Mouse (Mus musculus) left cerebral cortex, adult 8-10 months (tissue): ENCODE data around the gene Slc25a30. TPM values are rescaled to one million over a fixed set of nuclear protein-coding genes. Genes with fewer than 3 reads are reported as not detected.
"Not testable (repeated sequence)": the region's sequence is repeated elsewhere in the genome, so short reads cannot be mapped to it uniquely, and the experiment has no call there.

Source experiments
- DNase-seq, 2 experiments: peaks; one replicate each; pipeline ENCODE4 v3.0.0; 2022; ENCODE audit warnings: low spot score in 2 of 2
- total RNA-seq, 4 experiments: library from RNA; stranded (reverse); gene quantifications; 2 replicates each; pipeline ENCODE4 v1.2.4; 2022

Gene Slc25a30
- total RNA-seq = 10 to 100 TPM; 10.4 to 15.2 (median 13.0) TPM

DNA sequence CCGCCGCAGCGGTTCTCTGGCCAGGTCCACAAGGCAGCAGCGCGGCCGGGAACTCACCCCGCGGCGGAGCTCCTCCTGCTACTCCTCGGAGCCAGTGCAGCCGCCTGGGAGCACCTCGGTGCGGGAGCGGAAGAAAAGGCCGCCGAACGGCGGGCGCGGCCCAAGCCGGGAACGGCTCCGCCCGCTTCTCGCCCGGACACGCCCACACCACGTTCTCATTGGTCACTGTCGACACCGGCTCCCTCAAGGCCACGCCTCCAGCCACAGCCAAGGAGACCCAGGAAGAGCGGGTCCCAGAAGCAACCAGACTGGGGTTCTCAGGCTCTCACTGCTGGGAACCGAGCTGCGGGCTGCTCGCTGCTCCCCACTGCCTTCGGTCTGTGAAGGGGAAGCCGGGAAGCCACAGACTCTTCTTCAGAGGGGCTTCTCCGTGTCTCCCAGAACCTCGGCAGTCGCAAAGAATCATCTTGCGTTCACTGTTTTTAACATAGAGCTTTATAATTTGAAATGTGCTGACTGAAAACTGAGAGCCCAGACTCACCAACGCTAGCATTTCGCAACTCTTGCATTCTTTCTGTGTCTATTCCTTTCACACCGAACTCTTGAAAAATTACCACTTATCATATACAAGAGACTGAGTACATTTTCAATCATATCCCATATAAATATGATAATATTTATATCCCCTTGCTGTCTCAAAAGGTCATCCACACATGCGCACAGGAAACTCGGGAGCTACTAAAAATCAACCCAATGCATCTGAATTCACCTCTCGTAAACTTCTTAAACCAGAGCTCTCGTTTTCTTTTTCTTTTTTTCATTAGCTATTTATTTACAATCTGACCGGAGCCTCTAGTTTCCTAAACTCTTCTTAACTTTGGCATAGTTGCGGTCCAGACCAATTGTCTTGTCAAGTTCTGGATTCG, at the start of gene Slc25a30:
Gene Slc25a30 (minus strand): TSS at position 170 of the 926 bp plus-strand sequence.
- DNase-seq = peak; percentile 90 to 95

GRCm38 (mm10) chr14:75836579-75836978, 49.7 kb upstream of the Slc25a30 start:
- no peak for DNase-seq

DNA sequence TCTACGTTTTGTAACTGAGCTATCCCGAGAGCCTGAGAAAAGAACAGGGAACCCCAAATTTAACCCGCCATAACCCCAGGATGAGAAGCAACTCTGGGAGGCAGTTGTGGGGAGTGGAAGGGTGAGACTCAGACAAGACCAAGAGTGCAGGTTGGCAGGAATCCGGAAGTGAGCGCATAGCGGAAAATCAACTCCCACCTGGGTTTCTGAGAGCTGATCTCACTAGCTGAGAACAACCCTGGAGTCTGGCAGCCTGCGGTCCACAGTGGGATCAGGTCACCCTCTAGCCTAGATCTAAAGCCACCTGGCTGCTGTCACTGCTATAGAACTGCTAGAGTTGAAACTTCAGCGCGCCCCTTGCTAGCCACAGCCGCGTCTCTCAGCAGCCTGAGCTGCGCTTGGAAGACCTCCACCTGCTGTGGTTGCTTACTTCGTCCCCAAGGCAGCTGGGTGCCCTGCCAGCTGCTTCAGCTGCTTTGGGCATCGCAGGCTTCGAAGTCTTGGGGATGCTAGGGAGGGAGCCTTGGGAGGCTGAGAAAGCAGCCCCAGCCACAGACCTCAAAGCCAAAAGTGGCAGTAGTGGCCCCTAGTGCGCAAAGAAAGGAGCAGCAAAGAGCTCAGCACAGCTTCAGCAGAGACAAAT, 48.0 kb upstream of the Slc25a30 start:
- DNase-seq = no peak

- DNase-seq = peak in 1 of 2 experiments; percentile 58
These were observed 47.5 kb upstream of the Slc25a30 start for GRCm38 (mm10) chr14:75834251-75834738.

DNA sequence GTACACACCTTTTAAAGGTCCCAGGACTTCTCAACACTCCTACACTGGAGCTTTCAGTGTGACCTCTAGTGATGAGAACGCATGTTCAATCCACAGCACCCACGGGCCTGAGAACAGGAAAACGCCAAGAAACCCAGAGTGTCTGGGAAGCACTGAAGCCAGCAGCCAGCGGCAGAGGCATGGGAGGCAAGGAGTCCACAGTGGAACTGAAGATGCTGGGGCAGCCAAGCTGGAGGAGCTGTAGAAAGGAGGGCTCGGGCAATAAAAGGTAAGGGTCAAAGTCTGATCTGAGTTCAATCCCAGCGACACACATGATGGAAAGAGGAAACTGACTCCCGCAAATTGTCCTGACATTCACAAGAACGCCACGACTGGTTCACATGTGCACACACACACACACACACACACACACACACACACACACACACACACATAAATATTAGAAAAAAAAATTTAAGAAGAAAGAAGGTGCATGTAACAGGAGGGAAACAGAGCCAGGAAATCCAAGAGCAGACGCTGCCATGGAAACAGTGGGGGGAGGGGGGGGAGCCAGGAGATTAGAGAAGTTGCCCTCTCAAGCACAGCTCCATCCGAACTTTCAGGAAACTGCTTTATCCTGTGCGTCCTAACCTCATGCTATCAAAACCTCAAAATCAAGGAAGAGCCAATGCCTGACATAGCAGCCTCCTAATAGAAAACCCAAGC, 46.9 kb upstream of the Slc25a30 start:
- no peak for DNase-seq

DNA sequence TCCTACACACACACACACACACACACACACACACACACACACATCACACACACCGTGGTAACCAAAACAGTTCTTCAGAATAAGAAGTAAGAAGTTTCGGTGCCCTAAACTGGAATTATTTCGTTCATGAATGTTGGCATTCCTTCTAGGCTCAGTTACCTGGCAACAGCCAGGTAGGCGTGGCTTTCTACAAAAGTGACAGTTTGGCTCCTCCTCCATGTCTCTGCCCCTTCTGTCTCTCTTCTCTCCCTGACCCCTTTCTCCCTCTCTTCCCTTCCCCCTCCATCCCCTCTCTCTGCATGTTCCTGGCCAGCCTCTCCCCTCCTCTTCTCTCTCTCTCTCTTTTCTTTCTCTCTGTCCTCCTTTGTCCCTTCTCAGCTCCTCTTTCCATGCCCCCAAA, 46.1 kb upstream of the Slc25a30 start:
- no peak for DNase-seq

- no peak for DNase-seq
These were observed 45.2 kb upstream of the Slc25a30 start for GRCm38 (mm10) chr14:75832031-75832430.

GRCm38 (mm10) chr14:75829817-75830216, 43.0 kb upstream of the Slc25a30 start:
- not testable (repeated sequence) for DNase-seq

- DNase-seq = peak; percentile 78 to 82
These were observed 42.3 kb upstream of the Slc25a30 start for GRCm38 (mm10) chr14:75828866-75829806.

- no peak for DNase-seq
These were observed 41.4 kb upstream of the Slc25a30 start for GRCm38 (mm10) chr14:75828221-75828620.

DNA sequence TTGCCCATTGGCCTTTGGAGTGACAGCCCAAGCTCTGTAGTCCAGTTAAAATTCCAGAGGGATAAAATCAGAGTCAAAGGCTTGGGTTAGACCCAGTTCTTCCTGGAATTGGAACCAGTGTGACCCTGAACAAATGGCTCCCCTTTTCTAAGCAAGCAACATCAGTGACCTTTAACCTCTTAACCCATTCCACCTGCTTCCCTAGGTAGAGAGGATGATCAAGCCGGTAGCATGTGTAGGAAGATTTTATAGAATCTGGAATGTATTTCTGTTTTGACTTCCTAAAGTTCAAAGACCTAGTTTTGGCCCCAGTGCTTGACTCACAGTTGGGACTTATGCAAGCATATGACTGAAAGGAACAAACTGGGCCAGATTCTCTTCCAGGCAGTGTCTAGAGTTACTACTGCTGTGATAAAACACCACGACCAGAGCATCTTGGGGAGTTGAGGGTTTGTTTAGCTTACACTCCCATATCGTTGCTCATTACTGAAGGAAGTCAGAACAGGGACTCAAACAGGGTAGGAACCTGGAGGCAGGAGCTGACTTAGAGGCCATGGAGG, 40.1 kb upstream of the Slc25a30 start:
- DNase-seq = no peak

DNA sequence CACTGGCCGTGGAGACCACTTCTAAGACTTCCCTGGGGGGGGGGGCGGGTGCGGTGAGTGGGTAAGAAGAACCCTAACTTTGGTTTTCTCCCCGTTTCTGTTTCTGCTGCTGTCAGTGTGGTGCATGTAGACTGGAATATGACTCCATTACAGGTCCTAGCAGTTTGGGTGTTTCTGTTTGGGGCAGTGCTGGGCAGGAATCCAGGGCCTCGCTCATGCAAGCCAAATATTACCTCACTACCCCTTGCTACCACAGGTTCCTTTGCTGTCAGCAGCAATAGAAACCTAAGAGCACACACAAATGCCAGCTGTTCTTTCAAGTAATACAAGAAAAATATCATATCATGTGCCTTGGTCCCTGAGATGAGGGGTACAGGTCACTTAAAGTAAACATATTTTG, 33.2 kb upstream of the Slc25a30 start:
- DNase-seq = no peak

DNA sequence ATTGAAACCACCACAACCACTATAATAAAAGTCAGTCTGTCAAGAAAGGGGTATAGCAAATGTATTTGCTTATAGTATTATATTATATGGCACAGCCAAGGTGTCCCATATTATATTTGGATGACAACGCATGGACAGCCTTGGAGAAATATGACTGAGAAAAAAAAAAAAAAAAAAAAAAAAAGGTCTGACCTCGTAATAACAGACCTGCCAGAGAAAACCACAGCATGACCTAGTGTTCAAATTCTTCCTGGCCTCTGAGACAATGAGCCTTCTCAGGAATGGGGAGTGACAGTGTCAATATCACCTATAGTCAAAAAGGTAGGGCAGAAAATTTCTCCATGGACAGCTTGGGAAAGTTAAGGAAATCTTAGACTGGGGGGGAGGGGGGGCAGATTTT, 32.5 kb upstream of the Slc25a30 start:
- DNase-seq = no peak

- DNase-seq = no peak
These were observed 31.7 kb upstream of the Slc25a30 start for GRCm38 (mm10) chr14:75818528-75818927.

DNA sequence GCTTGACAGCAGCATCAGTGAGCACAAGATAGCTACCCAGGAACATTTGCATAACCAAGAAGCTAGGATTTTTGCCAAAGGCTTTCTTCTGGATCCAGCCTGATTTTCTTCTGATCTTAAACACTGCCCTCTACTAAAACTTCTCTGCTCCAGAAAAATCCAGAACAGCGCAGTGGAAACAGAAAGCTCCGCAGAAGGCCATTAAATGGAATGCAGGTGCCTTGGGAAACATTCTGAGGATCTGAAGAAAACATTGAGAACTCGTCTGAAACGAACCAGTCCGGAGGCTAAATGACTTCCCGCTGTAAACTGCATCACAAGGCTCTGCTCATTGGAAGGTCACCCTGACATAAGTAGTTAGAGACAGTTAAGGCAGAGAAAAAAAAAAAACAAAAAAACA, 23.1 kb upstream of the Slc25a30 start:
- DNase-seq = no peak

GRCm38 (mm10) chr14:75807800-75808199, 21.0 kb upstream of the Slc25a30 start:
- DNase-seq = no peak

DNA sequence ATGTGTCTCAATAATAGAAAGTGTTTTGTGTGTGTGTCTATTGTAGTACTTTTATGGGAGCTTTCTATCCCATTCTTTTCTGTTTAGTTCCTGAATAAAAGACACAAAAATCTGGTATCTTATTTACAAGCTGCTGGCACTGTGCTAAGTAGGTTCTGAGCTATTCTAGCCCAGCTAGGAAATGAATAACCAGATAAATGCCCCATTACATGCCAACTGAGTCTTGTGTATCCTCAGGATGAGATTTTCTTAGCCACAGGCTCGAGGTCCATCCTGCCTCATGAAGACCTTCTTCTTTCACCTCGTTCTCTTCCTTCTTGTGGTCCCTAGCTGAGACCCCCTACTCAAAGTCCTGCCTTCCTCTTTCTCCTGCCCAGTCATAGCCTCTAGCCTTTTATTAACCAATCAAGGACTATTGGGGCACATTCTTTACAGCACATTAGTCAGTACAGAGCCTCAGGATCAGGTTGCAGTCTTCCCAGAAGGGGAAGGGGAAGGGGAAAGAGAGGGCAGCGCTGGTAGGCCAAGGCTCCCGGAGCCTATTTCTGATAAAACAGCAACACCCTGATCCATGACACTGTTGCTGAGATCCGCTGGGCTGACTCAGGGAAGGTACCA, 11.0 kb upstream of the Slc25a30 start:
- no peak for DNase-seq

DNA sequence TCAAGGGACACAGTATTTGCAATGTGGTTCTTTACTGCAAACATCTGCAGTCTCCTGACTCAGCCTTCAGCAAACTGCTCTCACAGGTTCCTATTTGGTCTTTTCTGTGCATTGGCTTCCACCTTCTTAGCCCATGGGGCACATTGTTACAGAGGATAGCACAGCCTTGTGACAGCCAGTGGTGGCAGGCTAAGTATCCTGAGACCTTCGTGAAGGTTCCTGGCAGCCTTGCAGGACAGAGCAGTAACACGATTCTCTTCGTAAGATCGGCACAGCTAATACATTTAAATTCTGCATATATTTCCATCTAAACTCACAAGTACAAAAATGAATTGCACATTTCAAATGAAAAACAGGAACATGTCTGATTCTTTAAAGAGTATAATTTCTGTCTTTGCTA, 9.1 kb upstream of the Slc25a30 start:
- no peak for DNase-seq

DNA sequence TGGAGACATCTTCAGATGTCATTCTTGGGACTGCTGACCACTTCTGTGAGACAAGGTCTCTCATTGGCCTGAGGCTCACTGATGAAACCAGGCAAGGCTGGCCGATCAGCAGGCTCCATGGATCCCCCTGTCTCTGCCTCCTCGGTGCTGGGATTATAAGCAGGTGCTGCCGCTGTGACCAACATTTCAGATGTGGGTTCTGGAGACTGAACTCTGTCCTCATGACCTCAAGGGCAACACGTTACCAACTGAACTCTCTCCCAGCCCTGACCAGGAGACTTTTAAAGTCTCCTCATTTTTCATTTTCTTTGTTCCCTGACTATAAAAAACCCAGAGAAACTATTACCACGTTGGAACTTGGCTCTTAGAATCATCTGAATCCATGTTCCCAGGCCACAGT, 7.9 kb upstream of the Slc25a30 start:
- DNase-seq = no peak

DNA sequence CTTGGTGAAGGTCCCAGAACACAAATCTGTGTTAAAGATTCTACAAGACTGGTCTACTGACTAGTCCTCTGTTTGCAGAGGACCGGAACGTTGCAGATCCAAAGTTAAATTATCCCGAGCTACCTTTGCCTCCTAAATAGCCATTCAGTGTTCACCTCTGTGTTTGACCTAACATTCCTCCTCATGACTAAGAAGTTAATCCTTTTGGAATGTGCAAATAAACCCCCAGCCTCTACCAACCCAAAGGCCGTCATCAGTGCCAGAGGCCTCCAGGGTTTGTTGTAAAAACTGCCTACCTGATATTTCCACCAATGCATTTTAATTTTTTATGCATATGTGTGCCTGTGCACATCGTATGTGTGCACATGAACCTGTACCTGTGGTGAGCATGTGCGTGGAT, 7.5 kb upstream of the Slc25a30 start:
- no peak for DNase-seq
